Mouse (Mus musculus) CH12.LX (cell line): Measurements from ENCODE around the gene Ccdc6. TPM values are rescaled to one million over a fixed set of nuclear protein-coding genes. Genes with fewer than 3 reads are reported as not detected.

Experiments used
- DNase-seq: peaks from one replicate; pipeline ENCODE4 v3.0.0-alpha.2; 2013; ENCODE audit errors: extremely low read depth
- H3K27ac ChIP-seq: 2 replicates; pipeline ENCODE4 v1.5.1; 2012; ENCODE audit warnings: low read depth, mild to moderate bottlenecking, control low read depth, moderate library complexity; ENCODE audit not compliant: insufficient read depth
- H3K27me3 ChIP-seq: replicated peaks from 2 replicates; pipeline ENCODE3; 2012; ENCODE audit warnings: inconsistent platforms
- H3K36me3 ChIP-seq, 2 experiments: replicated peaks in 1 of 2; 2 replicates each; pipeline versions ENCODE3 to v1.6.1; 2012; ENCODE audit warnings: inconsistent platforms in 1 of 2, low read length in 1 of 2, mild to moderate bottlenecking in 1 of 2, mixed read lengths in 1 of 2, moderate library complexity in 1 of 2; ENCODE audit not compliant: control insufficient read depth in 1 of 2, insufficient read depth in 1 of 2
- H3K4me1 ChIP-seq, 2 experiments: 2 replicates each; pipeline ENCODE4 v1.6.1; 2012; ENCODE audit warnings: inconsistent platforms in 1 of 2, moderate library complexity in 1 of 2; ENCODE audit not compliant: insufficient read depth in 2 of 2, control insufficient read depth in 1 of 2
- H3K4me2 ChIP-seq: 2 replicates; pipeline ENCODE4 v1.6.1; 2012; ENCODE audit warnings: low read depth, mild to moderate bottlenecking, control low read depth; ENCODE audit not compliant: poor library complexity, insufficient read depth, severe bottlenecking
- H3K4me3 ChIP-seq, 3 experiments: fragments of 150-350 bp in 1 of 3; sonication (generic) in 1 of 3; replicated peaks in 1 of 3; 2 replicates each; pipeline versions ENCODE3 to v1.5.1; 2011 to 2012; ENCODE audit warnings: low read depth in 2 of 3, low read length in 2 of 3, mild to moderate bottlenecking in 2 of 3, moderate library complexity in 2 of 3, control low read depth in 1 of 3, improper control_type of control experiment in 1 of 3, inconsistent platforms in 1 of 3, mixed read lengths in 1 of 3; ENCODE audit not compliant: poor library complexity in 1 of 3
- H3K79me2 ChIP-seq: replicated peaks from 2 replicates; pipeline ENCODE4 v1.6.1; 2012; ENCODE audit warnings: mild to moderate bottlenecking, moderate library complexity; ENCODE audit not compliant: control insufficient read depth, poor library complexity, insufficient read depth, severe bottlenecking; ENCODE audit errors: extremely low read depth
- H3K9ac ChIP-seq: 2 replicates; pipeline ENCODE4 v1.6.1; 2012; ENCODE audit warnings: low read depth, mild to moderate bottlenecking, control low read depth, moderate library complexity; ENCODE audit not compliant: insufficient read depth
- H3K9me3 ChIP-seq: replicated peaks from 2 replicates; pipeline ENCODE3; 2012; ENCODE audit warnings: low read length, inconsistent platforms, mixed read lengths
- CTCF ChIP-seq, 2 experiments: IDR thresholded peaks in 1 of 2; conservative IDR thresholded peaks in 1 of 2; 2 replicates each; pipeline ENCODE4 v1.5.1; 2011 to 2012; ENCODE audit warnings: low read depth in 2 of 2, low read length in 2 of 2, improper control_type of control experiment in 1 of 2, inconsistent platforms in 1 of 2, mild to moderate bottlenecking in 1 of 2, moderate library complexity in 1 of 2
- E2F4 ChIP-seq: IDR thresholded peaks from 2 replicates; pipeline ENCODE4 v1.6.1; 2011; ENCODE audit warnings: low read depth, low read length, improper control_type of control experiment; ENCODE audit not compliant: insufficient replicate concordance
- ELF1 ChIP-seq: IDR thresholded peaks from 2 replicates; pipeline ENCODE4 v1.6.1; 2014; ENCODE audit warnings: low read depth, mild to moderate bottlenecking, inconsistent platforms, low read length, improper control_type of control experiment
- ETS1 ChIP-seq: conservative IDR thresholded peaks from 2 replicates; pipeline ENCODE4 v1.6.1; 2012; ENCODE audit warnings: low read depth, mild to moderate bottlenecking, inconsistent platforms, low read length, improper control_type of control experiment, moderate library complexity
- GABPA ChIP-seq: IDR thresholded peaks from 2 replicates; pipeline ENCODE4 v1.6.1; 2012; ENCODE audit warnings: low read depth, low read length, improper control_type of control experiment, inconsistent platforms; ENCODE audit not compliant: insufficient replicate concordance
- IRF4 ChIP-seq: IDR thresholded peaks from 2 replicates; pipeline ENCODE4 v1.6.1; 2014; ENCODE audit warnings: low read depth, mild to moderate bottlenecking, inconsistent platforms, low read length, improper control_type of control experiment
- JUN ChIP-seq: IDR thresholded peaks from 2 replicates; pipeline ENCODE4 v1.6.1; 2011; ENCODE audit warnings: low read depth, mild to moderate bottlenecking, low read length, improper control_type of control experiment, moderate library complexity; ENCODE audit not compliant: insufficient read depth
- KAT2A ChIP-seq: IDR thresholded peaks from 2 replicates; pipeline ENCODE4 v1.6.1; 2012; ENCODE audit warnings: low read length, improper control_type of control experiment, inconsistent platforms; ENCODE audit not compliant: insufficient replicate concordance
- MAX ChIP-seq: IDR thresholded peaks from 2 replicates; pipeline ENCODE4 v1.6.1; 2011; ENCODE audit warnings: low read length, improper control_type of control experiment
- MEF2A ChIP-seq: IDR thresholded peaks from 2 replicates; pipeline ENCODE4 v1.6.1; 2014; ENCODE audit warnings: low read depth, mild to moderate bottlenecking, inconsistent platforms, low read length, improper control_type of control experiment, borderline replicate concordance
- MXI1 ChIP-seq: IDR thresholded peaks from 2 replicates; pipeline ENCODE4 v1.6.1; 2011; ENCODE audit warnings: mild to moderate bottlenecking, low read depth, low read length, improper control_type of control experiment
- MYC ChIP-seq: IDR thresholded peaks from 2 replicates; pipeline ENCODE4 v1.6.1; 2011; ENCODE audit warnings: low read depth, mild to moderate bottlenecking, improper control_type of control experiment, low read length
- NRF1 ChIP-seq: IDR thresholded peaks from 2 replicates; pipeline ENCODE4 v1.6.1; 2014; ENCODE audit warnings: low read depth, mild to moderate bottlenecking, inconsistent platforms, low read length, improper control_type of control experiment, moderate library complexity
- PAX5 ChIP-seq: IDR thresholded peaks from 2 replicates; pipeline ENCODE4 v1.6.1; 2012; ENCODE audit warnings: low read length, inconsistent platforms, mixed read lengths
- RAD21 ChIP-seq: IDR thresholded peaks from 2 replicates; pipeline ENCODE4 v1.6.1; 2011; ENCODE audit warnings: low read depth, mild to moderate bottlenecking, low read length, improper control_type of control experiment, moderate library complexity
- RCOR1 ChIP-seq: conservative IDR thresholded peaks from 2 replicates; pipeline ENCODE4 v1.6.1; 2012; ENCODE audit warnings: low read depth, mild to moderate bottlenecking, inconsistent platforms, low read length, improper control_type of control experiment
- SMC3 ChIP-seq: IDR thresholded peaks from 2 replicates; pipeline ENCODE4 v1.6.1; 2011; ENCODE audit warnings: low read depth, low read length, improper control_type of control experiment
- TBP ChIP-seq: conservative IDR thresholded peaks from 2 replicates; pipeline ENCODE4 v1.6.1; 2011; ENCODE audit warnings: low read depth, low read length, improper control_type of control experiment
- UBTF ChIP-seq: IDR thresholded peaks from 2 replicates; pipeline ENCODE4 v1.6.1; 2012; ENCODE audit warnings: low read depth, mild to moderate bottlenecking, inconsistent platforms, low read length, improper control_type of control experiment, moderate library complexity
- USF1 ChIP-seq: IDR thresholded peaks from 2 replicates; pipeline ENCODE4 v1.6.1; 2014; ENCODE audit warnings: low read depth, mild to moderate bottlenecking, inconsistent platforms, low read length, improper control_type of control experiment
- USF2 ChIP-seq: conservative IDR thresholded peaks from 2 replicates; pipeline ENCODE4 v1.6.1; 2011; ENCODE audit warnings: low read depth, low read length, improper control_type of control experiment
- ZC3H11A ChIP-seq: IDR thresholded peaks from 2 replicates; pipeline ENCODE4 v1.6.1; 2012; ENCODE audit warnings: low read depth, mild to moderate bottlenecking, inconsistent platforms, low read length, improper control_type of control experiment
- ZKSCAN1 ChIP-seq: IDR thresholded peaks from 2 replicates; pipeline ENCODE4 v1.6.1; 2012; ENCODE audit warnings: low read depth, inconsistent platforms, low read length, improper control_type of control experiment, borderline replicate concordance
- ZMIZ1 ChIP-seq: IDR thresholded peaks from 2 replicates; pipeline ENCODE4 v1.6.1; 2012; ENCODE audit warnings: low read depth, mild to moderate bottlenecking, inconsistent platforms, low read length, improper control_type of control experiment
- dilution Hi-C: fragments of 300-500 bp; cut with MboI; formaldehyde crosslinking; loops from 2 replicates; pipeline ENCODE4 v1.14.3; 2020; ENCODE audit warnings: low sequenced_read_pairs; ENCODE audit not compliant: extremely low pct_unique_long_range_greater_than_20kb, extremely low pct_ligation_motif_present
- in situ Hi-C: fragments of 300-500 bp; cut with MboI; formaldehyde crosslinking; loops from 3 replicates; pipeline ENCODE4 v1.14.3; 2019; ENCODE audit warnings: low sequenced_read_pairs, low pct_ligation_motif_present, low pct_unique_long_range_greater_than_20kb, mixed read lengths
- polyA plus RNA-seq: library from polyadenylated mRNA; unstranded; fragments of >175 nt; gene quantifications from 2 replicates; pipeline ENCODE4 v1.2.1, GENCODE M21; 2012; ENCODE audit warnings: low read depth; ENCODE audit not compliant: insufficient read length
- total RNA-seq, 2 experiments: library from RNA; depleted of rRNA; stranded (reverse); fragments of 300-350 nt in 1 of 2; fragments of >200 nt in 1 of 2; gene quantifications; 2 replicates each; pipeline ENCODE4 v1.2.3; 2012 to 2014

Gene Ccdc6
- total and polyA plus RNA-seq, 3 experiments = 19.7 to 36.7 (median 33.5) TPM

DNA sequence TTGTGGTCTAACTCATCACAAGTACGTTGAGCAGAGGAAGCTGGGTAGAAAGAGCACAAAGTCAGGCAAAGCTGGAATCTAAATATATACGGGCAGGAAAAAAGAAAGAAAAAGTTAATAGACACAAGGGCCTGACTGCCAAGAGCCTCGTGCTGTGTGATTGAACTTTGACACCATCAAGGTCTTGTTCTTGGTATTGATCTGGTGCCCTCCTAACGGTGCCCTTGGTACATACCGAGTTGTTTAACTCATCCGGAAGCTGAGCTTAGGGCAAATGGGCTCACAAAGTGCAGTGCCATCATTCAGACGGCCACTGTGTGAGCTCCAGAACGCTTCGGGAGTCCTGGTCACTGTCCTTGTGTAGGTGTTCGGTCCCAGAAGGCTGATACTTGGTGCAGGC, 54.2 kb downstream of the Ccdc6 start:
- Histone ChIP-seq H3K9me3 (no peaks in the 10 kb centered on the region), H3K9ac (no peak overlapping the region), H3K4me3 (no peak overlapping the region), H3K36me3 (peaks cover 68 to 95% of the 10 kb centered on the region in 2 experiments), H3K4me2 (no peak overlapping the region), H3K4me1 (peaks cover 0 to 3% of the 10 kb centered on the region in 2 experiments; a peak in 1 of 4 replicates), H3K79me2 (no peaks in the 10 kb centered on the region; the same call in 1 of the 2 replicates), H3K27me3 (no peaks in the 10 kb centered on the region), H3K27ac (no peak overlapping the region)
- TF ChIP-seq SMC3 (no peak), MYC (no peak), ELF1 (no peak), CTCF (conservative IDR thresholded peaks at IDR 0.05 in 1 of 2, IDR thresholded peaks at IDR 0.05 in 1 of 2; ENCODE audit: low read depth in 2 of 2, low read length in 2 of 2) (no peak), ZMIZ1 (no peak), E2F4 (no peak), NRF1 (no peak), KAT2A (no peak), MEF2A (no peak), GABPA (no peak), TBP (no peak), ZC3H11A (no peak), ETS1 (no peak), IRF4 (no peak), MXI1 (no peak), RAD21 (no peak), USF2 (no peak), PAX5 (no peak), UBTF (no peak), RCOR1 (no peak)
- no peak for DNase-seq
- dilution Hi-C loops (no loop called here), in situ Hi-C loops (no loop called here)

DNA sequence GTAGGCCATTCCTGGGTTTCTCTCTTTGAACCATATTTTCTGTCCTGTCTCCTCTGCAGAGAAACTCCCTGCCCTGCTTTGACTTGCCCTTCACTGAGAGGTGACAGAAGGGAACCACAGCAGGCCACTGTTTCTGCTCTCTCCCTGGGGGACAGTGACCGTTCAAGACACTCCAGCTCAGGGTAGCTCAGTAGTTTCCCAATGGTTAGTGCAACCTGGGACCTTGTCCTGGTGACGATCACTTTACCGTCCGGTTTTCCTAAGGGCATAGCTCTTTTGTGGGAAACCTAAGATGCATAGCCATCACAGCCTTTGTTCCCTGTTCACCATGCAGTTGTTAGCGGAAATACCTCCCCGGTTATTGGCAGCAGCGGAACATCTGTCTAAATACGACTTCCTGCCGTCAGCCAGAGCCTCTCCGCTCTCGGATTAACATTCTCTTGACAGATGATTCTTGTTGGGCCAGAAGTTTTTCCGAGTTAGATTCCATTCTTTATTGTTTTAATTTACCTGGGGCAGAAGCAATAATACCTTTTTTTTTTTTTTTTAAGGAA, 55.3 kb downstream of the Ccdc6 start:
- Histone ChIP-seq H3K4me2 (no peak overlapping the region), H3K9me3 (peaks cover 3% of the 10 kb centered on the region), H3K27ac (no peak overlapping the region), H3K27me3 (no peaks in the 10 kb centered on the region), H3K4me1 (peaks cover 0 to 14% of the 10 kb centered on the region in 2 experiments; a peak in 2 of 4 replicates), H3K9ac (no peak overlapping the region), H3K79me2 (no peaks in the 10 kb centered on the region; the same call in 1 of the 2 replicates), H3K36me3 (peaks cover 71 to 95% of the 10 kb centered on the region in 2 experiments), H3K4me3 (no peak overlapping the region)
- no peak for DNase-seq
- in situ Hi-C loops (no loop called here), dilution Hi-C loops (no loop called here)
- no peak for TF ChIP-seq ZKSCAN1
- no peak for TF ChIP-seq JUN
- no peak for TF ChIP-seq ZC3H11A
- TF ChIP-seq MAX = no peak
- no peak for TF ChIP-seq USF1
- TF ChIP-seq CTCF (conservative IDR thresholded peaks at IDR 0.05 in 1 of 2, IDR thresholded peaks at IDR 0.05 in 1 of 2; ENCODE audit: low read depth in 2 of 2, low read length in 2 of 2) = no peak
- TF ChIP-seq TBP = no peak
- TF ChIP-seq KAT2A = no peak
- TF ChIP-seq USF2 = no peak
- no peak for TF ChIP-seq UBTF
